Mouse (Mus musculus): ENCODE measurements around the gene Itgb2.

Gene Itgb2

DNA sequence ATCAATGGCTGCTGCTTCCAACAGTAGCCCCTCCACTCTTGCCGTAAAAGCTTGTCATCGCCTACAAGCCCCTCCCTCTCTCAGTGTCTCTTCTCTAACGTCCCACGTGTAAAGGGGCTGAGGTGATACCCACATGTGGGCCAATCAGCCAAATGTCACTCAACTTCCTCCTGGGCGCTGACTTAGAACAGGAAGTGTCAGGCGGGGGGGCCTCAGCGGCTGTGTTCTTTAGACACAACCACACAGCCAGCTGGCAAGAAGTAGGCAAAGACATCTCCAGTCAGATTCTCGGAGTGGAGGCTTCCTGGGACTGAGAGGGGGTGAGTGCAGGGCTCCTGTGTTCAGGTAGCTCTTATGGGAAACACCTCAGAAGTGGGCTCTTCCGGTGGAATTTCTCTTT lies at the start of gene Itgb2:
Gene Itgb2 (plus strand): TSS at position 113 of the 400 bp plus-strand sequence.
- DNase-seq (ENCODE audit: low read depth, low spot score) = peak; percentile 88

DNA sequence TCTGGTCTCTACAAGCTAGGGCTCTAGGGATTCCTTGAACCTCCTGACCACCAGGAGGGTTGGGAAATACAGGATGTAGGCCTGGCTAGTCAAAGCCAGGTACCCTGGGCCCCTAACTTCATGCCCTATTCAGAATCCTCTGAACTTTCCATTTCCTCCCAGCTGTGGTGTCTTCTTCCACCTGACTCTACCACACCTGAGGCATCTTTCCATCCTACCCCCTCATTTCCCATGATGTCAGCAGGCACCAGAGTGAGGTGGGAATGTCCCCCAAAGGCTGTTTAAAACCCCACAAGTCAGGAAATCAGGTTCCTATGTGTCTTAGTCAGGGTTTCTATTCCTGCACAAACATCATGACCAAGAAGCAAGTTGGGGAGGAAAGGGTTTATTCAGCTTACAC lies 48.2 kb upstream of the Itgb2 start:
- DNase-seq (ENCODE audit: low read depth, low spot score) = peak; percentile 53

DNA sequence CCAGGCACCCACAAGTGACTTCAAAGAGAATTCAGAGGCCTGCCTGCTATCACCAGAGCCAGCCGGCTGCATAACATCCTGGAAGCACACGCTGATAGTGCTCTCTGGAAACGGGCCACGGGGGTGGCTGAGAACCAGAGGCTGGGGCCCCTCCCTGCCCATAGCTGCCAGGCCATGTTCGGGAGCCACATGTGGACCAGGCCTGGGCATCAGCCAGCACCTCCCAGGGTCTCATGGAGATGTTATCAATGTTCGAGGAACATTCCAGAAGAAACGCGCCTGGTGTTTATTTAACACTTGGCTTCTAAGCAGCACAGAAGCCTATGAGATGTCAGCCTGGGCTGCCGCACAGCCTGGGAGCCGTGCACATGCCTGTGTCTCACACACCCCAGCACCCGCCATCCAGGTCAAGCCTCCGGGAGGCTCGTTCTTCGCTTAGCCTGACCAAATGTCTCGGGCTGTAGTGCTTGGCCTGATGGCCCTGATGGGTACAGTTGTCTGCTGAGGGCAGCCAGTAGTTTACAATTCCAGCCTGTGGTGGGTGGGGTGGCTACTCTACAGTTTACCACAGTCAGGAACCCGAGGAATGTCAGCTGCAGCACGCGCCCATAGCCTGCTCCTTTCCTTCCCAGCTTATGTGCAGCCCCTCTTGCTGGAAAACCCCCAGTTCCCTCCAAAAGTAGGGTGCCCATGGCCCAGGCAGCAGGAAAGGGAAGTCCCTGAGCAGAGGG lies 45.7 kb upstream of the Itgb2 start:
- no peak for DNase-seq (ENCODE audit: low read depth, low spot score)

DNA sequence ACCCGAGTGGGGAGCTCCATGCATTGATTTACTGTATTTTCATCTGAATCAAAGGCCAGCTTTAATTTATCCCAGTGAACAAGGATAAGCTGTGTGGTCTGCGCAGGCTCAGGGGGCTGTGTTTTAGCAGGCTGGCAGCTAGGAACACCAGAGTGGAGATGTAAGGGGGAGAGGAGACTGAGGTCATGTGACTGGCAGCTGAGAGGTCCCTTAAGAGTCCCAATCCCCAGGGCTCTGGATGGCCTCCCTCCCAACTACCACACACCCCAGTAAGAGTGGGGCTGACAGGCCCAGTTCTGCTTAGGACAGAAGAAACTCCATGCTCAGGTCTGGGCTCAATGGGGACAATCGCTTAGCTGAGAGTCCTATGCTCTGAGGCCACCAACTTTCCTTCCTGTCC lies 44.3 kb upstream of the Itgb2 start:
- DNase-seq (ENCODE audit: low read depth, low spot score) = no peak

DNA sequence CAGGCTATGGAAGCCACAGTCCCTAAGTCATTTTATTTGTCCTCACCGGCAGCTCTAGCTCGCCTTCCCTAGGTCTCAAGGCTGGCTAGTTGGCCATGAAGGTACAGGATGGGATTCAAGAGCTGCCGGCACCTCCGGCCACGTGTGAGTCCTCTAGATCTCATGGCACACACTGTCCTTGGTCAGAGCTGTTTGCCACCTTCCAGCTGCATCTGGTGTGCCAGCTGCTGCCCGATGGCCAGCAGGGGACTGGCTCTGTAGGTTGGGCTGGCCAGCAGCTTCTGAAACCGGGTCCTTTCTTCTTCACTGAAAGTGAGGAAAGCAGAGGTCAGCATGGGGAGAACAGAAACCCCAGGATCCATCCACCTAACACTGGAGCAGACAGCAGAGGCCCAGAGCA lies 41.9 kb upstream of the Itgb2 start:
- no peak for DNase-seq (ENCODE audit: low read depth, low spot score)

DNA sequence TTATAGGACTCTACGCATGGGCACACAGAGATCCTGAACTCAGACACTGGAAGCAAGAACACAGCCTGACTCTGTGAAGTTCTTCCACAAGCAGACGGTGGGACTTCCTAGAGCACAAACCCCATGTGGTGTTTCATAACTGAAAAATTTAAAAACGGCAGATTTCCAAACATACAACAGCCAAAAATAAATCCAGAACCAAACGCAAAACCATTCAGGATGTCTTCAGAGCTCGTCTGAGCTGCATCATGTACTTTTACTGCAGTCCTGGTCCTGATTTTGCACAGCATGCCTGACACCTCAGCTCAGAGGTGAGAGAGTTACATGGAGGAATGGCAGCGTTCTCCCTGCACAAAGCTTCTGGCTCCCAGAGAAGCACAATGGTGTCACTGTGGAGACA lies 38.5 kb upstream of the Itgb2 start:
- DNase-seq (ENCODE audit: low read depth, low spot score) = no peak

DNA sequence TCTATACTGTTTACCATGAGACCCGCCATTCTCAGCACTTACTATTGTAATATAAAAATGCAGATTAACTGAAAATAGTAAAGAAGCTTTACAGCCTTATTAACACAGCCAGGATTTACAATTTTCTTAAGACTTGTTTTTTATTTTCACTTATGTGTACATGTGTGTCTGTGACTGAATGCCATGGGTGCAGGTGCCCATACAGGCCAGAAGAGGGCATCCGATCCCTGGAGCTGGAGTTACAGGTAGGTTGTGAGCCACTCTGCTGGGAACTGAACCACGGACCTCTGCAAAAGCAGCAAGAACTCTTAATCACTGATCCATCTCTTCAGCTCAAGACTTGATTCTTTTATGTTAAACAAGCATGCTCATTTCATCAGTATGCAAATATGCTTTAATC lies 37.2 kb upstream of the Itgb2 start:
- no peak for DNase-seq (ENCODE audit: low read depth, low spot score)

DNA sequence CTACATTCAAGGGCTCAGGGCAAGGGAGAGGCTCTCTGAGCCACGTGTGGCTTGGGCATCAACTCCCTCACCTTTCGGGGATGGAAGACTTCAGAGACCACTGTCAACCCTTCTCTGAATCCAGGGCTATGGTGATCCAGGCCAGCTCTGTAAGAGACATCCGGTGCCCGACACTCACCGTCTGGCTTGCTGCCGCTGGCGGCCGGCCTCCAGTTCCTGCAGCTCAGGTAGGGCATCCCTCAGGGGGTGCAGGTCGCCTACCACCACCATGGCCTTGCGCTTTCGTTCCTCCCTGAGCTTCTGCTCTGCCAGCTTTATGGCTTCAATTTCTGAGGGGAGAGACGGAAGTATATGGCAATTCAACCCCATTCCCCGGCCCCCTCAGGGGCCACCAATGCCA lies 32.9 kb upstream of the Itgb2 start:
- DNase-seq (ENCODE audit: low read depth, low spot score) = no peak

DNA sequence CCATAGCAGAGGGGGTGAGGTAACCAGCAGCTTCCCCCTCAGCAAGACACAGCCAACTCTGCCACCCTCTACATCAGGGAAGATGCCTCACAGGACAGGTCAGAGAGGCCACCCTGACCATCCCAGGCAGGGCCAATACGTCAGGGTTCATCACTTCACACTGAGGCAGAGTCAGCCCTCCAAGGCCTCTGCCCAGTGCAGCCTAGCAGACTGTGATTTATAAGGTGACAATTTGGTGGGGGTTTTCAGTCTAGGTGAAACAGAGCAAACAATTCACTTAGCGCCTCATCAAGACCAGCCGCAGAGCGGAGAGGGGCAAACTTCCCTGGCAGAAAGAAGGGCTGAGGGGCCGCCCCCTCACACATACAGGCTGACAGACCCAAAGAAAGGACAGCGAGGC lies 31.8 kb upstream of the Itgb2 start:
- no peak for DNase-seq (ENCODE audit: low read depth, low spot score)

DNA sequence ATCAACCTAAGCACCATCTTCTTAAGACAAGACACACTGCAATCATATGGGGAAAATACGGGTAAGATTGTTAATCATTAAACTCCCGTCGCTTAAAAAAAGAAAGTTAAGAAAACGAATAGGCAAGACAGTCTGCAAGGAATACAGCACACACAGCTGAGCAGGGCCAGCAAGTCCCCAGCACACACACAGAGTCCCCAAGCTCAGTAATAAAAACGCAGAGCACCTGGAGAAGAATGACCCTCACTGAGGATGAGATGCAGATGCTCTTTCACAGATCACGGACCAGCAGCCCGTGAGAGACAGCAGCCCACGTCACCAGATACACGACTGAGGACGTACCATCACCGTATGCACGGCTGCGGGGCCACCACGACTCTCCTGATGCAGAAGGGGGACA lies 29.4 kb upstream of the Itgb2 start:
- DNase-seq (ENCODE audit: low read depth, low spot score) = no peak

DNA sequence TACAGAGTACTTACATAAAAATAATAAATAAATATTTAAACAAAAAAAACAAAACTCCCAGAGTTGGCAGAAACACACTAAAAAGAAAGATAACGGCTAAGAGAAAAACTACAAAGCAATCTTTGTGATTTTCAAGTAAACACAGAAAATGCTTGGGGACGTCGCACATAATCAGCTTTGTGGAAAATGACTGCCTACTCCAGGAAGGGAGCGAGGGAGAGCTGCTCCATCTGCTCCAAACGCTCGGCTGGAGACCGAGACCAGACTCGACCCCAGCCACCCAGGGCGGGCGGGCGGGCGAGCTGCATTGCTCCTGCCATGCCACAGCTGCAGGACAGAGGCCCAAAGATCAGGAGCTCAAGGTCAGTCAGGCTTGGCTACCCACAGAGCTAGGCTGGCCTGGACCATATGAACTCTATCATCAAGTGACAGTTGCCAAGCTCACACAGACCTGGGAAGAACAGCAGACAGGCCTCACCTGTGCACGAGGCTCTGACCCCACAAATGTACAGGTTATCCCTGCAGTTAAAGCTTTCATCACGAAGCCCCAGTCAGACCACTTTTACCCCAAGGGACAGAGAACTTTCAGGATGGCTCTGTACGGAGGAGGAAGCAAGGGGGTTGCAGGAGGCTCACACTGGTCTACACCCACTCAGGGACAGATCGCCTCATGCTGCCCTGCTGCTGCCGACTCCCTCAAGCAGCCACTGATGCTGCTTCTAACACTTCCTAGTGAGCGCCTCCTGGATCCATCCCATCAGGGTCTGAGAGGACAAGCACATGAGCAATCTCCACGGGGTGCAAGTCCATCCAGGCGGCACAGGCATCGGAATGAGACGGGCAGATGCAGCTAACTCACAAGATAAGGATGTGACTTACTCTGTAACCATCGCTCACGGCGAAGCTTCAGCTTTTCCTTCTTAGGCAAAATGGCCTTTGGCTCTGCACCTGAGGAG lies 26.8 kb upstream of the Itgb2 start:
- no peak for DNase-seq (ENCODE audit: low read depth, low spot score)

DNA sequence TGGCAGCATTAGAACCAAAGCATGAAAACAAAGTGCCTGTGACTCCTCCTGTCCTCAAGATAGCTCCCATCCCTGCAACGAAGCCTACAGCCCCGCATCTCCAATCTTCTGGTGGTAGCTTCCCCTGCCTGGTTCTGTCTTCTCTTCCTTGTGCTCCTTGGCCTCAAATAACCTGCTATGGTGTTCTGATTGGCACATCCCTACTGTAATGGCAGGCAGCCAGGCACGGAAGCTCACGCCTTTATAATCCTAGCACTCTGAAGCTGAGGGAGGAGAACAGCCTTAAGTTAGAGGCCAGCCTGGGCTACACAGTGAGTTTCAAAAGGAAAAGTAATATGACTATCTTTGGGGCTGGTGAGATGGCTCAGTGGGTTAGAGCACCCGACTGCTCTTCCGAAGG lies 25.9 kb upstream of the Itgb2 start:
- DNase-seq (ENCODE audit: low read depth, low spot score) = no peak

DNA sequence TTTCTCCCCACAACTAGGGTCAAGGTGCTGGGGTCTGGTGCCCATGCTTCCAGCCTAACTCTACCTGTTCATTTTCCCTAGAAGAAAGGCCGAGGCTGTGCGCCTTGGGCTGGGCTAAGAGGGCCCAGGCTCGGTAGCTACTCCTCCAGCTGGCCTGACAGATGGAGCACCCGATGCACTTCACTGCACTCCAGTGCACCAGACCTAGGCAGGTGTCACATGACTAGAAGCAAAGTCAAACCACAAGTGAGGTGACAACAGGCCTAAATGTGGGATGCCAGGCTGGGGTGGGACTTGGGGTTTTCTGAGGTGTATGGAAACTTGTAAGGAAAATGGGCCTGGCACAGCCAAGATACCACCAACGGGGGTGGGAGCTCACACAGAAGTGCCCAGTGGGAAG lies 23.5 kb upstream of the Itgb2 start:
- no peak for DNase-seq (ENCODE audit: low read depth, low spot score)

DNA sequence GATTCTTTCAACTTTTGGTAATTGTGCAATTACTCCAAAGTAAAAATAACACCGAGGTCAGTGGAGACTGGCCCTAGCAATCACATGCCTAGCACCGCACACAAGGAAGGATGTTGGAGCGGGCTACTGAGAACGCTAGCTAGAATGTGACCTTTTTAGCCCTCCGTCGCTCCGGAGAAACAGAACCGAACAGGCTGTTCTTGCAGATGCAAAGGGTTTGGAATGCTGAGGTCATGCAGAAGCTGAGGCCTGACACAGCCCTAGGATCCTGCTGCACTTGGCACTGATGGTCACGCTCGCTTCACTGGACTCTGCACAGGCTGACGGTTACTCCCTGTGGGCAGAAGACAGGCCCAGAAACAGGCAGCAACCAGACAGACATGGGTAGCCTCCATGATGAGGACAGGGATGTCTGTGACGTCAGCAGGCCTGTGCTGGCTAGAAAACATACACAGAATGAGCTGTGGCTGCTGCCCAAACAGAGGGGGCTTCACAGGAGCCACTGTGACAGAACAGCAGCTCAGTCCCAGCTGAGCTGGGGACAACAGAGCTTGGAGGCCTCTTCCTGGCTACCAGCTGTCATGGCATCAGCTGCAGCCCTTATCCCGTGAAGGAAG lies 23.0 kb upstream of the Itgb2 start:
- no peak for DNase-seq (ENCODE audit: low read depth, low spot score)

DNA sequence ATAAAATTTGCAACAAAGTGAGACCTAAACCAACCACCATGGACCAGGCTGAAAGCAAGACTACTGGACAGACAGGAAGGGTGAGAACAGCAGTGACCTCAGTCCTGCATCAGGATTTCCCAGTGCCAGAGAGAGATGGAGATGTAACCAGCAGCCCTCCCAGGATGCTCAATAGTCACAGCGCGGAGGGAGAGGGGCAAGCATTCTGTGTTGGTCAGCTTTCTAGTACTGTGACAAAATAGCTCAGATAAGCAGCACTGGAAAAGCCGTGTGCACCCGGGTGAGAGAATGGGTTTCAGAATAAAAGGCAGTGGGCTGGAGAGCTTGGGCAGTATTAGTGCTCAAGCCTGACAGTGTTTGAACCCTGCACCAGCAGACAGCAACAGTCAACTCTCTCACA lies 22.3 kb upstream of the Itgb2 start:
- no peak for DNase-seq (ENCODE audit: low read depth, low spot score)

DNA sequence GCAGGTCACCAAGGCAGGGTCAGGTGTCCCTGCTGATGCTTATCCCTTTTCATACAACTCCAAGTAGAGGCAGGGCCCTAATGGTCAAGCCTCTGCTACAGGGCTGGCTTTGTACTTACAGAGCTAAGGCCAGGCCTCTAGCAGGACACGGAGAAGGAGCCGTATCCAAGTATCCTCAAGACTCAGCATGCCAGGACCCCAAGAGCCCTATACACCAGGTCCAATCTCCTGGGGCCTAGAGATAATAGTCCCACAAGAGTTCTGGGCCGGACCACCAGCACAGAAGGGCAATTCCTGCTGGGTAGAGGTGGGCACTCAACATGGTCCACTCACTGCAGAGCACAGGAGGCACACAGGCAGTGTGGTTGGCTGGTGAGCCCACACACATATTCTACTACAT lies 21.3 kb upstream of the Itgb2 start:
- no peak for DNase-seq (ENCODE audit: low read depth, low spot score)

DNA sequence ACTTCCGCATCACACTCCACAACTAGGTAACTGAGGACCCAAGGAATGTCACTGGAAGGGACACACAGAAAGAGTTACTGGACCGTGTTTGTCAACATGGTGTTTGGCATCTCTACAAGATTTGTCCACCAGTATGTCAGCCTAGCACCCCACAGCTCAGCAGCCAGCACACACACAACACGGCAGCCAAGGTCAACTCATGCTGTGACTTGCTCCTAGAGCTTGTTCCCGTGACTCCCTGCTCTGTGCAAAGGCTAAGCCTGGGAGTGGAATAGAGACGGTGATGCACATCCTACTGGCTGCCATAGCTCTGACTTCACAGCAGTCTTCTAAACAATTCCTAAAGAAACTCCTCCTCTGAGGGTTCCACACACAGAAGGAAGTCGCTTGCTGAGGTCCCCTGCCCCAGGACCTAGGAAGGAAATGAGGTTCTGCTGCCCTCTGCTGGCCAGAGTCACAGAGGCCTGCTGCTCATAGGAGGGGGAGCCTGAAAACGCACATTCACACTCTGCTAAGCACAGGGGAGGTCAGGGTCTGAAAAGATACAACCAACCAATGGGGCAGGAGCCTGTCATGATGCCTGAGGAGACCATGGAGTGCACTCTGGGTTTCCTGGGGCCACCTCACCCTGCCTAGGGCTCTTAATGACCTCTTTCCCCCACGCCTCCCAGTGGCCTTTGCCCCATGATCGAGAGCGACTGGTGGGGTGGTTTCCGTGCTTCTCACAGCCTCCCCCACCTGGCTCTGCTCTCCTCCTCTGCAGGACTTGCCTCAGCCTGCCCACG lies 20.5 kb upstream of the Itgb2 start:
- peak; percentile 78 for DNase-seq (ENCODE audit: low read depth, low spot score)

DNA sequence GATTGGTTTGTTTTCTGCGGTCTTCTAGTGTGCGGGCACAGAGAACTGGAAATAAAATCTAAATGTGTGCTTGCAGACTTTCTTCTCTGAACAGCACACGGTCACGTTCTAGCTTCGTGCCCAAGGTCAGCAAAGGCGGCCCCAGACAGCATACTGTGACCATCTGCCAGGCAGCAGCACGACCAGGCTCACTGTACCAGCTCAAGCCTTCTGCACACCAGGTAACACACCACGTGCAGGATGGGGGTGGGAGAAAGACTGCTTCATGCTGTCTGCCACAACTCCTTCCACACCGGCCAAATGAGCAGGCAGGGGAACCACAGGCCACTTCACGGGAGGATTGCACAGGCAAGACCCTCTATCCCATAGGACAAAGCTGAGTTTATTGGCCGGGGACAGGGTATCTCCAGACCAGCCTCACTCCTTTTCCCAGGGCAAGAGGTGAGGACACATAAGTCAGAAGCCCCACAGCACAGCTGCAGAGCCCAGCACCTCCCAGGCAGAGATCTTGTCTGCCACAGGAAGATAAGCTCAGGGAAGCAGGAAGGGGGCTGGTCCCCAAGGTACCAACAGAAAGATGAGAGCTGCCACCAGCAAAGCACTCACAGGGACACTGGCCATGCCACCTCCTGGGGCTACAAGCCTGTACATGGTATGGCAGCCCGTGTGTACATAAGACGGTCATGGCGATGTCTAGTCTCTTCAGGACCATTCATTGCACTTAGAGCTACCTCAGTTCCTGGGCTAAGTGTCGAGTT lies 19.6 kb upstream of the Itgb2 start:
- DNase-seq (ENCODE audit: low read depth, low spot score) = no peak

DNA sequence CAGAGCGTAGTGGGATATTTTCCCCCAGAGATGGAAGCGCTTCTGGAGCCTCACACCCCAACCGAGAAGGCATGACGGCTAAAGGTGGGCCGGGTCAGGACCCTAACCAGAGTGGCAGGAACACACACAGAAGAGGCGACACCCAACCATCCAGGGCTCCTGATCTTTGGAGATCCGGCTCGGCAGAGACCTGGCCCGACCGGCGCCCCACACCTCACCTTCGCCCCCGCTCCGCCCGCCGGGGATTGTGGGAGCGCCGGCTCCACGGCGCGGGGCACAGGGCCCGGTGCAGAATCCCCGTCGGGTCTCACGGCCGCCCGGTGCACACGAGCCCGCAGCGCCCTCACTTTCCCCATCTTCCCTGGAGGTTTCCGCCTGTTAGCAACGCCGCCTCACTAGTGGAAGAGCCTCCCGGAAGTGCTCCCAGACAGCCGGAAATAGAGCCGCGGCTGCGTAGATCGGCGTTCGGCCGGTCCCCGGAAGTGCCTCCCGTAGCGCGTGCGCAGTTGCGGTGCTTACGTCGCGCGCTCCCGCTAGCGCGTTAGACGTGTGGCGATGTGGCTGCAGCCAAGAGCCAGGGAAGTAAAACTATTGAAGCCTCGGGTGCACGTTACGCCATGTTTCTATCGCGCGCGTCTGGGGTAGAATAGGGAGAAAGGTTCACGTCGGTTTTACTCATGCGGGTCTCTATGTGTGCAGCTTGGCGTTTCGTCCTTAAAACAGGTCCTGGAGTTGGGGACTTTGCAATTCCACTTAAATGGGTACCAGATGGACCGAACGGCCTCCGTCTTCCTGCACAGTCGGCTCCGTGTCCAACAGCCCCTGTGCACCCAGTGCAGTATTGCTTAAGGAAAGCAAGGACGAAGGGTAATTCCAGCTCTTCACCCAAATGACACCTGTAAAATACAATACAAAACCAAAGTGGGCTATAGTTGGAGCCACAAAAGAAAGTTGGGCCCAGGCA lies 14.4 kb upstream of the Itgb2 start, which contains the start of gene Fam207a:
Gene Fam207a (minus strand): TSS at position 401 of the 964 bp plus-strand sequence.
- peak; percentile 97 for DNase-seq (ENCODE audit: low read depth, low spot score)

Measured in CD4-positive helper T cell, adult 2 months (primary cell).